Mouse (Mus musculus) embryonic facial prominence, embryonic 13.5 days (tissue): ENCODE results near the gene Pfkp. TPM values are rescaled to one million over a fixed set of nuclear protein-coding genes. Genes with fewer than 3 reads are reported as not detected.

ENCODE experiments used
- ATAC-seq: fragments of 200-750 bp; cut with Nextera tagmentation; 2 replicates; pipeline ENCODE4 v1.8.0; 2017; ENCODE audit warnings: low read depth; ENCODE audit not compliant: insufficient number of reproducible peaks, insufficient read depth, low FRiP score, low TSS enrichment
- H3K27ac ChIP-seq: fragments of 300-500 bp; sonication (generic); 2 replicates; pipeline ENCODE4 v1.5.1; 2015; ENCODE audit warnings: moderate library complexity, mild to moderate bottlenecking, inconsistent platforms
- H3K27me3 ChIP-seq: fragments of 300-500 bp; sonication (generic); 2 replicates; pipeline ENCODE4 v1.6.1; 2015; ENCODE audit warnings: mild to moderate bottlenecking, inconsistent platforms
- H3K36me3 ChIP-seq: fragments of 300-500 bp; sonication (generic); 2 replicates; pipeline ENCODE4 v1.6.1; 2015; ENCODE audit warnings: mild to moderate bottlenecking, inconsistent platforms
- H3K4me1 ChIP-seq: fragments of 300-500 bp; sonication (generic); 2 replicates; pipeline ENCODE4 v1.6.1; 2015; ENCODE audit warnings: inconsistent platforms
- H3K4me2 ChIP-seq: fragments of 300-500 bp; sonication (generic); 2 replicates; pipeline ENCODE4 v1.6.1; 2015; ENCODE audit warnings: moderate library complexity, mild to moderate bottlenecking, inconsistent platforms
- H3K4me3 ChIP-seq: fragments of 300-500 bp; sonication (generic); 2 replicates; pipeline ENCODE4 v1.5.1; 2015; ENCODE audit warnings: mild to moderate bottlenecking, inconsistent platforms
- H3K9ac ChIP-seq: fragments of 300-500 bp; sonication (generic); 2 replicates; pipeline ENCODE4 v1.6.1; 2015; ENCODE audit warnings: mild to moderate bottlenecking, inconsistent platforms
- H3K9me3 ChIP-seq: fragments of 300-500 bp; sonication (generic); 2 replicates; pipeline ENCODE4 v1.6.1; 2016; ENCODE audit warnings: inconsistent platforms
- WGBS: fragments of 180-500 bp; shearing (Covaris S2); methylation state at CpG from one replicate; pipeline ENCODE4 v1.1.7; 2015; ENCODE audit warnings: mixed read lengths; 5-methylcytosine and 5-hydroxymethylcytosine counted together
- polyA plus RNA-seq: library from polyadenylated mRNA; unstranded; fragments of >200 nt; fragmentation: Nextera tagmentation; extraction: Ambion mirVana; gene quantifications from 2 replicates; pipeline ENCODE4 v1.2.1, GENCODE M21; 2015

Gene Pfkp
- polyA plus RNA-seq, 1 experiment from 2014 or later: 14.4 TPM

GRCm38 (mm10) chr13:6636520-6636919 lies 12.1 kb downstream of the Pfkp start:
- H3K27ac ChIP-seq: no peak overlapping the region
- 58% methylated on average over 6 of the region's 6 CpGs for WGBS
- no peak overlapping the region for H3K9ac ChIP-seq
- no peak overlapping the region for H3K4me3 ChIP-seq
- H3K9me3 ChIP-seq: no peaks in the 10 kb centered on the region
- no peaks in the 10 kb centered on the region for H3K36me3 ChIP-seq
- ATAC-seq: no peak
- no peaks in the 10 kb centered on the region for H3K27me3 ChIP-seq
- peaks cover 33% of the 10 kb centered on the region for H3K4me1 ChIP-seq
- H3K4me2 ChIP-seq: no peak overlapping the region

- no peak overlapping the region for H3K4me2 ChIP-seq
- H3K4me3 ChIP-seq: no peak overlapping the region
- peaks cover 33% of the 10 kb centered on the region for H3K4me1 ChIP-seq
- no peaks in the 10 kb centered on the region for H3K9me3 ChIP-seq
- H3K27me3 ChIP-seq: no peaks in the 10 kb centered on the region
- no peak overlapping the region for H3K27ac ChIP-seq
- ATAC-seq: no peak
- WGBS: 63% methylated on average over 11 of the region's 11 CpGs
- H3K9ac ChIP-seq: no peak overlapping the region
- no peaks in the 10 kb centered on the region for H3K36me3 ChIP-seq
These were observed 13.2 kb downstream of the Pfkp start for GRCm38 (mm10) chr13:6635138-6636076.

GRCm38 (mm10) chr13:6634063-6634462 lies 14.5 kb downstream of the Pfkp start:
- Histone ChIP-seq H3K27me3 (no peaks in the 10 kb centered on the region), H3K27ac (no peak overlapping the region), H3K4me3 (no peak overlapping the region), H3K9me3 (no peaks in the 10 kb centered on the region), H3K9ac (no peak overlapping the region), H3K4me1 (peaks cover 40% of the 10 kb centered on the region), H3K36me3 (no peaks in the 10 kb centered on the region), H3K4me2 (peak overlapping the region; percentile 9; the same call in 1 of the 2 replicates)
- WGBS: 66% methylated on average over 12 of the region's 12 CpGs
- ATAC-seq: no peak

- 28% methylated on average over 7 of the region's 7 CpGs for WGBS
- H3K36me3 ChIP-seq: no peaks in the 10 kb centered on the region
- H3K9me3 ChIP-seq: no peaks in the 10 kb centered on the region
- no peak overlapping the region for H3K27ac ChIP-seq
- no peak overlapping the region for H3K4me3 ChIP-seq
- ATAC-seq: no peak
- peaks cover 40% of the 10 kb centered on the region for H3K4me1 ChIP-seq
- 0 out of 2 replicates have a peak overlapping the region, but pooled peaks have one; percentile 9 for H3K4me2 ChIP-seq
- H3K9ac ChIP-seq: no peak overlapping the region
- H3K27me3 ChIP-seq: no peaks in the 10 kb centered on the region
These were observed 15.1 kb downstream of the Pfkp start for GRCm38 (mm10) chr13:6633524-6633923.

- Histone ChIP-seq H3K27me3 (no peaks in the 10 kb centered on the region), H3K4me1 (peaks cover 40% of the 10 kb centered on the region), H3K36me3 (no peaks in the 10 kb centered on the region), H3K9ac (no peak overlapping the region), H3K27ac (no peak overlapping the region), H3K4me3 (no peak overlapping the region), H3K4me2 (0 out of 2 replicates have a peak overlapping the region, but pooled peaks have one; percentile 9), H3K9me3 (no peaks in the 10 kb centered on the region)
- 58% methylated on average over 4 of the region's 4 CpGs for WGBS
- no peak for ATAC-seq
These were observed 15.6 kb downstream of the Pfkp start for GRCm38 (mm10) chr13:6632935-6633334.

- Histone ChIP-seq H3K4me3 (no peak overlapping the region), H3K36me3 (no peaks in the 10 kb centered on the region), H3K9me3 (no peaks in the 10 kb centered on the region), H3K9ac (no peak overlapping the region), H3K4me2 (no peak overlapping the region), H3K27ac (no peak overlapping the region), H3K27me3 (no peaks in the 10 kb centered on the region), H3K4me1 (peaks cover 40% of the 10 kb centered on the region)
- 48% methylated on average over 8 of the region's 8 CpGs for WGBS
- no peak for ATAC-seq
These were observed 16.1 kb downstream of the Pfkp start for GRCm38 (mm10) chr13:6632513-6632912.

- no peaks in the 10 kb centered on the region for H3K36me3 ChIP-seq
- no peaks in the 10 kb centered on the region for H3K9me3 ChIP-seq
- ATAC-seq: no peak
- H3K27ac ChIP-seq: no peak overlapping the region
- H3K27me3 ChIP-seq: no peaks in the 10 kb centered on the region
- 59% methylated on average over 12 of the region's 12 CpGs for WGBS
- H3K4me3 ChIP-seq: no peak overlapping the region
- H3K9ac ChIP-seq: no peak overlapping the region
- peaks cover 39% of the 10 kb centered on the region for H3K4me1 ChIP-seq
- H3K4me2 ChIP-seq: no peak overlapping the region
These were observed 16.6 kb downstream of the Pfkp start for GRCm38 (mm10) chr13:6631772-6632510.

- Histone ChIP-seq H3K9me3 (no peaks in the 10 kb centered on the region), H3K4me1 (peaks cover 29% of the 10 kb centered on the region), H3K27me3 (no peaks in the 10 kb centered on the region), H3K27ac (no peak overlapping the region), H3K4me3 (no peak overlapping the region), H3K36me3 (no peaks in the 10 kb centered on the region), H3K4me2 (no peak overlapping the region), H3K9ac (no peak overlapping the region)
- ATAC-seq: no peak
- 84% methylated on average over 5 of the region's 5 CpGs for WGBS
These were observed 17.9 kb downstream of the Pfkp start for GRCm38 (mm10) chr13:6630660-6631059.

- Histone ChIP-seq H3K36me3 (no peaks in the 10 kb centered on the region), H3K9me3 (no peaks in the 10 kb centered on the region), H3K4me3 (no peak overlapping the region), H3K4me2 (no peak overlapping the region), H3K9ac (no peak overlapping the region), H3K27me3 (no peaks in the 10 kb centered on the region), H3K4me1 (peaks cover 29% of the 10 kb centered on the region), H3K27ac (no peak overlapping the region)
- 7% methylated on average over 5 of the region's 5 CpGs for WGBS
- ATAC-seq: no peak
These were observed 18.6 kb downstream of the Pfkp start for GRCm38 (mm10) chr13:6629927-6630326.

- Histone ChIP-seq H3K9ac (no peak overlapping the region), H3K36me3 (no peaks in the 10 kb centered on the region), H3K27me3 (no peaks in the 10 kb centered on the region), H3K9me3 (no peaks in the 10 kb centered on the region), H3K4me2 (no peak overlapping the region), H3K4me1 (peaks cover 29% of the 10 kb centered on the region), H3K4me3 (no peak overlapping the region), H3K27ac (no peak overlapping the region)
- WGBS: 72% methylated on average over 14 of the region's 14 CpGs
- ATAC-seq: no peak
These were observed 19.4 kb downstream of the Pfkp start for GRCm38 (mm10) chr13:6628998-6629764.

GRCm38 (mm10) chr13:6628261-6628660 lies 20.3 kb downstream of the Pfkp start:
- Histone ChIP-seq H3K36me3 (no peaks in the 10 kb centered on the region), H3K9me3 (no peaks in the 10 kb centered on the region), H3K27me3 (no peaks in the 10 kb centered on the region), H3K9ac (no peak overlapping the region), H3K27ac (no peak overlapping the region), H3K4me2 (no peak overlapping the region), H3K4me1 (peaks cover 21% of the 10 kb centered on the region), H3K4me3 (no peak overlapping the region)
- WGBS: 79% methylated on average over 3 of the region's 3 CpGs
- no peak for ATAC-seq
